Mouse (Mus musculus): ENCODE measurements around the gene Usp3. TPM values are rescaled to one million over a fixed set of nuclear protein-coding genes. Genes with fewer than 3 reads are reported as not detected.

Usp3 gene
- polyA plus RNA-seq, 1 experiment, result 20.4 TPM

- no peaks in the 10 kb centered on the region for H3K79me2 ChIP-seq (ENCODE audit: control insufficient read depth, insufficient read depth)
- no peaks in the 10 kb centered on the region for H3K27me3 ChIP-seq (ENCODE audit: control insufficient read depth, insufficient read depth, insufficient read length)
- no peak overlapping the region for H3ac ChIP-seq (ENCODE audit: control insufficient read depth, insufficient read length)
- no peak overlapping the region for H3K4me3 ChIP-seq
- peaks cover 42% of the 10 kb centered on the region for H3K36me3 ChIP-seq (ENCODE audit: control insufficient read depth, insufficient read depth)
- TF ChIP-seq MAX (IDR thresholded peaks at IDR 0.05; ENCODE audit: low read depth) (no peak), MYOD1 (IDR thresholded peaks at IDR 0.05; ENCODE audit: control insufficient read depth in 1 of 3, insufficient read length in 2 of 3, low read depth in 2 of 3) (no peak), POLR2A (IDR thresholded peaks at IDR 0.05; ENCODE audit: insufficient read length, low read depth) (no peak), E2F4 (IDR thresholded peaks at IDR 0.05; ENCODE audit: insufficient read depth) (no peak), TCF3 (IDR thresholded peaks at IDR 0.05; ENCODE audit: insufficient read length, low read depth) (no peak), USF1 (IDR thresholded peaks at IDR 0.05; ENCODE audit: low read depth) (no peak), SRF (IDR thresholded peaks at IDR 0.05; ENCODE audit: control insufficient read depth, insufficient read length, low read depth) (no peak), MYOG (IDR thresholded peaks at IDR 0.05; ENCODE audit: control insufficient read depth in 1 of 3, insufficient read depth in 1 of 3, insufficient read length in 2 of 3, low read depth in 2 of 3) (no peak), TCF12 (IDR thresholded peaks at IDR 0.05; ENCODE audit: insufficient read depth, poor library complexity, severe bottlenecking) (no peak), CEBPB (IDR thresholded peaks at IDR 0.05; ENCODE audit: insufficient read depth, poor library complexity, severe bottlenecking) (no peak), POLR2AphosphoS2 (IDR thresholded peaks at IDR 0.05; ENCODE audit: insufficient read length, low read depth) (no peak), REST (IDR thresholded peaks at IDR 0.05; ENCODE audit: insufficient read depth, insufficient read length) (no peak)
- no peak overlapping the region for H3K4me2 ChIP-seq (ENCODE audit: low read depth)
Measured at GRCm38 (mm10) chr9:66483429-66483828, 109.5 kb downstream of the Usp3 start.

- Histone ChIP-seq H3K36me3 (ENCODE audit: control insufficient read depth, insufficient read depth) (peaks cover 38% of the 10 kb centered on the region), H3K4me2 (ENCODE audit: low read depth) (no peak overlapping the region), H3K4me3 (no peak overlapping the region), H3K27me3 (ENCODE audit: control insufficient read depth, insufficient read depth, insufficient read length) (no peaks in the 10 kb centered on the region), H3ac (ENCODE audit: control insufficient read depth, insufficient read length) (no peak overlapping the region), H3K79me2 (ENCODE audit: control insufficient read depth, insufficient read depth) (no peaks in the 10 kb centered on the region)
- TF ChIP-seq MYOG (IDR thresholded peaks at IDR 0.05; ENCODE audit: control insufficient read depth in 1 of 3, insufficient read depth in 1 of 3, insufficient read length in 2 of 3, low read depth in 2 of 3) (no peak), USF1 (IDR thresholded peaks at IDR 0.05; ENCODE audit: low read depth) (no peak), TCF12 (IDR thresholded peaks at IDR 0.05; ENCODE audit: insufficient read depth, poor library complexity, severe bottlenecking) (no peak), POLR2A (IDR thresholded peaks at IDR 0.05; ENCODE audit: insufficient read length, low read depth) (no peak), MAX (IDR thresholded peaks at IDR 0.05; ENCODE audit: low read depth) (no peak), SRF (IDR thresholded peaks at IDR 0.05; ENCODE audit: control insufficient read depth, insufficient read length, low read depth) (no peak), CEBPB (IDR thresholded peaks at IDR 0.05; ENCODE audit: insufficient read depth, poor library complexity, severe bottlenecking) (no peak), POLR2AphosphoS2 (IDR thresholded peaks at IDR 0.05; ENCODE audit: insufficient read length, low read depth) (no peak)
Measured at GRCm38 (mm10) chr9:66477785-66478184, 115.2 kb downstream of the Usp3 start.

GRCm38 (mm10) chr9:66465087-66465486 is 127.9 kb downstream of the Usp3 start:
- Histone ChIP-seq H3K36me3 (ENCODE audit: control insufficient read depth, insufficient read depth) (peaks cover 42% of the 10 kb centered on the region), H3ac (ENCODE audit: control insufficient read depth, insufficient read length) (no peak overlapping the region)

More at GRCm38 (mm10) chr9:66465087-66465486, 127.9 kb downstream of the Usp3 start:
- no peaks in the 10 kb centered on the region for H3K27me3 ChIP-seq (ENCODE audit: control insufficient read depth, insufficient read depth, insufficient read length)
- H3K4me2 ChIP-seq (ENCODE audit: low read depth), result no peak overlapping the region
- TF ChIP-seq POLR2A (IDR thresholded peaks at IDR 0.05; ENCODE audit: insufficient read length, low read depth) (no peak), USF1 (IDR thresholded peaks at IDR 0.05; ENCODE audit: low read depth) (no peak), MYOD1 (IDR thresholded peaks at IDR 0.05; ENCODE audit: control insufficient read depth in 1 of 3, insufficient read length in 2 of 3, low read depth in 2 of 3) (no peak), REST (IDR thresholded peaks at IDR 0.05; ENCODE audit: insufficient read depth, insufficient read length) (no peak), TCF3 (IDR thresholded peaks at IDR 0.05; ENCODE audit: insufficient read length, low read depth) (no peak), MAX (IDR thresholded peaks at IDR 0.05; ENCODE audit: low read depth) (no peak), POLR2AphosphoS2 (IDR thresholded peaks at IDR 0.05; ENCODE audit: insufficient read length, low read depth) (no peak), CEBPB (IDR thresholded peaks at IDR 0.05; ENCODE audit: insufficient read depth, poor library complexity, severe bottlenecking) (no peak), E2F4 (IDR thresholded peaks at IDR 0.05; ENCODE audit: insufficient read depth) (no peak), SRF (IDR thresholded peaks at IDR 0.05; ENCODE audit: control insufficient read depth, insufficient read length, low read depth) (no peak), MYOG (IDR thresholded peaks at IDR 0.05; ENCODE audit: control insufficient read depth in 1 of 3, insufficient read depth in 1 of 3, insufficient read length in 2 of 3, low read depth in 2 of 3) (no peak), TCF12 (IDR thresholded peaks at IDR 0.05; ENCODE audit: insufficient read depth, poor library complexity, severe bottlenecking) (no peak)
- no peak overlapping the region for H3K4me3 ChIP-seq
- no peaks in the 10 kb centered on the region for H3K79me2 ChIP-seq (ENCODE audit: control insufficient read depth, insufficient read depth)

Other genes with a start within 250 kb of the Usp3 start
- gene Herc1, start 242.7 kb downstream of the Usp3 start, polyA plus RNA-seq (2012; fragmentation: generic; extraction: Trizol), result 9.9 TPM
- 8.0 TPM for gene Fbxl22, start 78.5 kb downstream of the Usp3 start, polyA plus RNA-seq (2012; fragmentation: generic; extraction: Trizol)
- gene Car12, start 120.5 kb upstream of the Usp3 start, polyA plus RNA-seq (2012; fragmentation: generic; extraction: Trizol), result 0.40 TPM
- 2.5 TPM for gene Aph1b, start 202.3 kb upstream of the Usp3 start, polyA plus RNA-seq (2012; fragmentation: generic; extraction: Trizol)
- not detected for gene Gm10647, start 203.9 kb upstream of the Usp3 start, polyA plus RNA-seq (2012; fragmentation: generic; extraction: Trizol)
- 2.7 TPM for gene Aph1c, start 241.6 kb upstream of the Usp3 start, polyA plus RNA-seq (2012; fragmentation: generic; extraction: Trizol)

Measured in myocyte (in vitro differentiated cells).